Mouse (Mus musculus): ENCODE measurements around the gene Sfxn2.

DNA sequence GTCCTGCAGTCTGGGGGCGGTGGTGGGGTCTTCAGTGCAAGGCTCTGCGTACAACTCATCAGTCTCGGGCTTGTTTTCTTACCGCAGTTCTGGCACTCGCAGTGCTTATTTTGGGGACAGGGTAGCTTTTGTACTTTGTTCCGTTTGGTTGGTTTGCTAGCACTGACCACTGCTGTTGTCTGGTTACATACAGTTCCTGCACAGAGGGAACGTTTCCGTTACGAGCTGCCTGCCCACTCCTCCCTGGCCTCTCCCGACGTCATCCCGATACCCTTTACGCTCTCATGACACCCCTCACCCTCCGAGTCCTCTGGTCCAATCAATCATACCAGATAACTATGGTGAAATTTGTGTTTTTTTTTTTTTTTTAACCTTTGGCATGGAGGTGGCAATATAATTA, 28.3 kb downstream of the Sfxn2 start:
- TF ChIP-seq CTCF (IDR thresholded peaks at IDR 0.05; ENCODE audit: control insufficient read depth, insufficient read depth, insufficient replicate concordance, low read depth, low read length) = no peak
- TF ChIP-seq POLR2A (IDR thresholded peaks at IDR 0.05; ENCODE audit: control insufficient read depth, low read depth, low read length) = no peak

Data from testis, adult 2 months (tissue).